Mouse (Mus musculus) MEL (cell line): ENCODE results near the gene Rbm25.

ENCODE experiments used
- BHLHE40 ChIP-seq: IDR thresholded peaks from 2 replicates; pipeline ENCODE4 v1.6.1; 2012; ENCODE audit warnings: low read depth, mild to moderate bottlenecking, inconsistent platforms, low read length, improper control_type of control experiment, borderline replicate concordance
- CTCF ChIP-seq, 3 experiments: IDR thresholded peaks in 2 of 3; conservative IDR thresholded peaks in 1 of 3; 2 replicates each; pipeline ENCODE4 v1.5.1; 2011 to 2012; ENCODE audit warnings: low read length in 3 of 3, low read depth in 2 of 3, mild to moderate bottlenecking in 2 of 3, improper control_type of control experiment in 1 of 3, inconsistent platforms in 1 of 3, mixed read lengths in 1 of 3, moderate library complexity in 1 of 3; ENCODE audit not compliant: control insufficient read depth in 1 of 3, insufficient read depth in 1 of 3, poor library complexity in 1 of 3, severe bottlenecking in 1 of 3
- E2F4 ChIP-seq: IDR thresholded peaks from 2 replicates; pipeline ENCODE4 v1.6.1; 2011; ENCODE audit warnings: low read depth, low read length, improper control_type of control experiment, borderline replicate concordance
- GATA1 ChIP-seq: IDR thresholded peaks from 2 replicates; pipeline ENCODE4 v1.6.1; 2011; ENCODE audit warnings: low read depth, low read length, improper control_type of control experiment
- HCFC1 ChIP-seq: IDR thresholded peaks from 2 replicates; pipeline ENCODE4 v1.6.1; 2012; ENCODE audit warnings: low read depth, mild to moderate bottlenecking, inconsistent platforms, low read length, improper control_type of control experiment, moderate library complexity
- KAT2A ChIP-seq: conservative IDR thresholded peaks from 2 replicates; pipeline ENCODE4 v1.6.1; 2012; ENCODE audit warnings: low read depth, low read length, improper control_type of control experiment, inconsistent platforms
- MAFK ChIP-seq: IDR thresholded peaks from 2 replicates; pipeline ENCODE4 v1.6.1; 2011; ENCODE audit warnings: low read depth, mild to moderate bottlenecking, low read length, improper control_type of control experiment, borderline replicate concordance
- MAZ ChIP-seq: IDR thresholded peaks from 2 replicates; pipeline ENCODE4 v1.6.1; 2012; ENCODE audit warnings: low read depth, mild to moderate bottlenecking, inconsistent platforms, low read length, improper control_type of control experiment
- MXI1 ChIP-seq: IDR thresholded peaks from 2 replicates; pipeline ENCODE4 v1.6.1; 2011; ENCODE audit warnings: mild to moderate bottlenecking, low read depth, low read length, improper control_type of control experiment
- MYC ChIP-seq: IDR thresholded peaks from 2 replicates; pipeline ENCODE4 v1.6.1; 2011; ENCODE audit warnings: low read depth, mild to moderate bottlenecking, low read length, improper control_type of control experiment, moderate library complexity
- POLR2A ChIP-seq, 2 experiments: IDR thresholded peaks; 2 replicates each; pipeline ENCODE4 v1.6.1; 2011 to 2012; ENCODE audit warnings: low read length in 2 of 2, mild to moderate bottlenecking in 2 of 2, control low read depth in 1 of 2, improper control_type of control experiment in 1 of 2, low read depth in 1 of 2, moderate library complexity in 1 of 2; ENCODE audit not compliant: control insufficient read depth in 1 of 2, insufficient read depth in 1 of 2, poor library complexity in 1 of 2
- TAL1 ChIP-seq: IDR thresholded peaks from 2 replicates; pipeline ENCODE4 v1.6.1; 2012; ENCODE audit warnings: mild to moderate bottlenecking, inconsistent platforms, low read length, moderate library complexity, mixed read lengths
- TBP ChIP-seq: IDR thresholded peaks from 2 replicates; pipeline ENCODE4 v1.8.0; 2011; ENCODE audit warnings: low read depth, low read length, improper control_type of control experiment

GRCm38 (mm10) chr12:83596191-83596954, 34.7 kb upstream of the Rbm25 start:
- TF ChIP-seq CTCF (IDR thresholded peaks at IDR 0.05 in 2 of 3, conservative IDR thresholded peaks at IDR 0.05 in 1 of 3; ENCODE audit: control insufficient read depth in 1 of 3, insufficient read depth in 1 of 3, low read depth in 2 of 3, low read length in 3 of 3, poor library complexity in 1 of 3, severe bottlenecking in 1 of 3) (no peak), MAFK (no peak), HCFC1 (no peak), MAZ (no peak), MYC (no peak), TAL1 (no peak), TBP (no peak), MXI1 (no peak), GATA1 (0 out of 2 replicates have a peak, but pooled peaks have one; percentile 12), POLR2A (IDR thresholded peaks at IDR 0.05; ENCODE audit: control insufficient read depth in 1 of 2, insufficient read depth in 1 of 2, low read depth in 1 of 2, low read length in 2 of 2, poor library complexity in 1 of 2) (no peak), BHLHE40 (no peak), KAT2A (no peak), E2F4 (no peak)
